25 mouse cellular contexts compared by ENCODE assay signal in genomic region chr8:53775511-53775910, GRCm38 (mm10).
"Had no signal": no experiment of that assay in that cellular context is flagged by ENCODE, and none has a peak within 500 bp of the region (broad histone marks: within the 10 kb centered on the region; RNA-seq: fewer than 3 reads in every experiment).

No protein-coding gene starts in this region.

- H3K4me3 ChIP-seq: heart, adult 2 months; heart, embryonic 13.5 days; heart, embryonic 15.5 days; hindbrain, embryonic 13.5 days; hindbrain, embryonic 15.5 days; kidney, embryonic 15.5 days; limb, embryonic 13.5 days had no signal

- ATAC-seq: forebrain, postnatal 0 days; hindbrain, postnatal 0 days; intestine, embryonic 16.5 days had no signal

- H3K4me1 ChIP-seq: heart, embryonic 13.5 days; heart, embryonic 15.5 days; hindbrain, embryonic 13.5 days; hindbrain, embryonic 15.5 days; kidney, embryonic 15.5 days; limb, embryonic 13.5 days had no signal

- H3K27ac ChIP-seq: heart, adult 2 months; heart, embryonic 13.5 days; heart, embryonic 15.5 days; hindbrain, embryonic 13.5 days; hindbrain, embryonic 15.5 days; hindbrain, postnatal 0 days; kidney, embryonic 15.5 days; kidney, postnatal 0 days; limb, embryonic 13.5 days had no signal

- DNase-seq: forebrain, postnatal 0 days; gastrocnemius, postnatal 14 days; gastrocnemius, postnatal 36 days; heart, adult 11 months; heart, adult 2 months; heart, postnatal 14 days; heart, postnatal 36 days; kidney, adult 11 months; kidney, adult 2 months; kidney, adult 9 months; kidney, postnatal 14 days; kidney, postnatal 36 days; layer of hippocampus, adult 9-11 months; layer of hippocampus, postnatal 36 days; left cerebral cortex, postnatal 4 days had no signal

- H3K27me3 ChIP-seq: heart, embryonic 13.5 days; heart, embryonic 15.5 days; hindbrain, embryonic 13.5 days; hindbrain, embryonic 15.5 days; kidney, embryonic 15.5 days; limb, embryonic 13.5 days had no signal

- H3K4me2 ChIP-seq: heart, embryonic 11.5 days; heart, embryonic 13.5 days; heart, embryonic 15.5 days; hindbrain, embryonic 13.5 days; hindbrain, embryonic 15.5 days; kidney, embryonic 15.5 days; limb, embryonic 13.5 days had no signal

- H3K9ac ChIP-seq: forebrain, postnatal 0 days; heart, embryonic 13.5 days; heart, embryonic 15.5 days; hindbrain, embryonic 13.5 days; hindbrain, embryonic 15.5 days; kidney, embryonic 15.5 days; limb, embryonic 13.5 days had no signal

- H3K9me3 ChIP-seq: heart, embryonic 13.5 days; heart, embryonic 15.5 days; hindbrain, embryonic 13.5 days; hindbrain, embryonic 15.5 days; kidney, embryonic 15.5 days; limb, embryonic 13.5 days had no signal

- H3K36me3 ChIP-seq: heart, embryonic 13.5 days; heart, embryonic 15.5 days; hindbrain, embryonic 13.5 days; hindbrain, embryonic 15.5 days; kidney, embryonic 15.5 days; limb, embryonic 13.5 days had no signal
